Mouse (Mus musculus): ENCODE measurements at regions not wholly inside any gene's neighbourhood (a gene's known extent, or its start where the extent isn't known, plus 50 kb on each side); places are given as distances from the start of the nearest gene placed in this dataset.
A peak's percentile ranks its signal among the peaks of the same experiment; 100 is the strongest.

DNA sequence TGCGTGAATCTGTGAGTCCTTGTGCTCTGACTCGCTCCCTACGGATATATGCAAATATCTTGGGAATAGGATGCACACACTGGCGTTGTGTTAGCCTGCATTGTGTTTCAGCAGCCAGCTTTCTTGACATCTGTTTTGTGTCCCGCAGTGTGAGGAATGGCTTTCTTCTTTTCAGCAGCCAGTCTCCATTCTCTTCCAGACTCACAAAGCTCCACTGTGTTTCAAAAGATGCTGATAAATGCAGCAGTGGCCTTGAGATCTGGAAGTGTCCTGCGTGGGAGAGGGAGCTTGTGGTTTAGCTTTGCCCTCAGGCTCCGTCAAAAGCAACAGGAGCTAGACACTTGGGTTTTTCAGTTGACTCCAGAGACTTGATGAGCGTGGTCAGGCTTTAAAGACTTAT is 188.9 kb upstream of the Fat4 start:
- no peak for DNase-seq (ENCODE audit: low spot score in 2 of 2)

DNA sequence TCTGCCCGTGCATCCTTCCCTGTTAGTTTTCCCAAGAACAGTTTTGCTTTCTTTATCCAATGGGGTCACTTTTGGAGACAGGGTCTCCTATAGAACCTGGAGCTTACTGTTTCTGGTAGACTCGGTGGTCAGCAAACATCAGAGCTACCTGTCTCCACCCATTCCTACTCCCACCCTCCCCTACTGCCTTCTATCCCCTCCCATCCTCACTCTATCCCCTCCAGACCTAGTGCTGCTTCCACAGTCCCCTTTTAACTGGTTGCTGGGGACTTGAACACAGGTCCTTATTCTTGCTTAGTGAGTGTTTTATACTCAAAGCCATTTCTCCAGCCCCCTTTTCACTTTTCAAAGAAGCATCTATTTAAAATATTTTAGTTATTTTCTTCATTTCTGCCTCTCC is 189.4 kb upstream of the Fat4 start:
- DNase-seq (ENCODE audit: low spot score in 2 of 2): no peak

DNA sequence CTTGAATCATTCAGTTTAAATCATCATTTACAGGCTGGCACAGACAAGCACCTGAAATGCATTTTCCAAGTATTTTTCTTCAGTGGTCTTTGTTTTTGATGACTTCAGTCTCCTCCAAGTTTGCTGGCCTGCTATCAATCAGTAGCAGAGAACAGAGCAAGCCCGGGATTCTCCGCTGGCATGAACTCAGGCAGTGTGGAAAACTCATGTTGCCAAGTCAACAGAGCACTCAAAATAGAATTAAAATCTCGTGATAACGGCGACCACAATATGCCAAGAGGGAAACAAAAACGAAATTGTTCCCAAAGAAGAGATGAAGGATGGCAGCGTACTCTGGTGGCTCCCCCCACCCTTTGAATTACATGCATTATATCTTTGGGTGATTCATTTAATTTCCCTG is 190.9 kb upstream of the Fat4 start:
- DNase-seq (ENCODE audit: low spot score in 2 of 2): peak in 1 of 2 experiments; percentile 12

DNA sequence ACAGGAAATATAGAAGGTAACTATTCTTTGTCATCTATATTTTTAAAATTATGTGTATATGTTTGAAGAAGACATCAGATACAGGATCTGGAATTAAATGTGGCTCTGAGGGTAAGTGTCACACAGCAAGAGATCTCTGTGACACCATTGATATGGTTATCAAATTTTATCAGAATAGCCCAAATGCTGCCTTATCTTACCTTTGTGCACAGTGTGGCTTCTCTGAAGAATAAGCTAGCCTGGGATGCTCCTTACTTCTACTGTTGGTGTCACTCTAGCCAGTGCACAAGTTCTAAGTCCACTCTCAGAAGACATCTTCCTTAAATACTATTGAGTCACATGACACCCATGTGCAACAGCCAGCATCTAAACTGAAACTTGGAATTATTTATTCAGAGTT is 194.0 kb upstream of the Fat4 start:
- DNase-seq (ENCODE audit: low spot score in 2 of 2): no peak

DNA sequence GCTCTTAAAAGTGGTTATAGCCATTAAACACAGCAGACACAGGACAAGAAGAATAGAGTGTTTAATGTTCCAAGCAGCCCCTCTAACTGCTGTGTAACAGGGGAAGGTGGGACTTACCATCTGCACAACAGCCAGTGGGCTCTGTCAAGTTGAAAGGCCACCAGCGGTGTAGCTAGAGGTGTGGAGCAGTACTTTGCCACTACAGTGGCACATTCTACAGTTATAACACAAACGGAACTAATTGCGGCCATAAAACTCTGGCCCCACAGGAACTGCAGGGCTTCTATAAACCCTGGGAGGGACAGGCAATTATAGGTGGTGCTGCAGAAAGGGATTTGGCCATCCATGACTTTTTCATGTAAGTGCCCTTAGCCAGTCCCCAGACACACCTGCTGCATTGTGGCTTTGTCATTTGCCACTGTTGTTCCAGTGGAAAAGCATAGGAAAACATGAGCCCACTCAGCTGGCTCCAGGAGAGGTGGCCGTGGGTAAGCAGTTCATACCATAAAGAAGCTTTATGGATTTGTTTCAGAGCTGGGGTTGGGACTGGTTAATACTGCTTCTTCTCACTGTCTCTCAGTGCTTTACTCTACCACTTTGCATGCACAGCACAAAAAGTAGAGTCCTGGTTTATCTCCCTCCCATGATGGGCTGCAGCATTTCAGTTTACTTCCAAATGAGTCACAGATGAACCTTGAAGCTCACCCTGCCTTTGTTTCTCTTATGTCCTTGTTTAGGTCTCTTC is 199.8 kb upstream of the Ankrd50 start:
- DNase-seq (ENCODE audit: low spot score in 2 of 2): no peak

DNA sequence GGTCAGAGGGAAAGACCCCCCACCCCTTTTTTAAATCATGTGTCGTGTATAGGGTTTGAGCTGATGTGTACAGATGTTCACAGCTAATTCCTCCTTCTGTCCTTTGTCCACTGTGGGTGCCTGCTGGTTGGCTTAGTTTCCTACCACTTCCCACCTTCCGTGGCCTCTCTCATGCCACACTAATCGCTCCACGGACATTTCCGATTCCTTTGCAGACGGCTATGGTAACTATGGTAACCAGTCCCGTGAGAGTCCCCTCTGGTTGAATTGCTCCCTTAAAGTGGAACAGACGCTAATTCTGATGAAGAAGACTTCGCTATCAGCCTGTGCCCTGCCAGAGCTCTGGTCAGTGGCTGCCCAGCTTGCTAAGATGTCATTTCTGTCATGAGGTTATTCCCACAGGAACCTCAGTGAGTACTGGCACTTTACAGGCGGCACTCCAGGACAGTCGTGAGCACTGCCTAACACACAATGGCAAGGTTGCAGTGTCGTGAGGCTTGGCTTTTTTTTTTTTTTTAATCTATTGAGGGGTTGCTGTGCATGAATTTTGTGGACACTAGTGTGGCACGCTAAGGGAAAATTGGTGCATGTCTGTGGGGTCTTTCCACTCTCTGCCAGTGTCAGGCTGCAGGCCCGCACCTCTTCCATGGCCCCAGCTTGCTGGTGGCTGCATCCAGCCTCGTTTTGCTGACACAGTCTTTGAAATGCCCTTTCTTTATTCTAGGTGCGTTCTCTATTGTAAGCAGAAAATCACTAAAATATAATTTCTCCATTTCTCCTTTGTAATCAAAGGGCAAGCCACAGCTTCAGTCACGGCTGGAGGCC is 179.2 kb upstream of the Ankrd50 start:
- no peak for DNase-seq (ENCODE audit: low spot score in 2 of 2)

DNA sequence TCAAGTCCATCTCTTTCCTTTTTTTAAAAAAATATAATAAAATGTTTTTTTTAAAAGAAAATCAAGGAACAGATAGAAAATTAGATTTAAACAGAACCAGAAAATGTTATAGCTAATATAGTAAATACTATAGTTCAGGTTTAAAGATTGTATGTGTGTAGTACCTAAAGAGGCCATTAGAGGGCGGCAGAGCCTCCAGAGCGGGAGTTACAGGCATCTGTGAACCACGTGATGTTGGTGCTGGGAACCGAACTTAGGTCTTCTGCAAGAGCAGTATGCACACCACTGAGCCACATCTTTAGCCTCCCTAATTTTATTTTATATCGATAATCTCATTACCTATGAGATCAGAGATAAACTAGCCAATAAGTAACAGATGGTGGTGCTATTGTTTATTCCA is 178.4 kb upstream of the Ankrd50 start:
- no peak for DNase-seq (ENCODE audit: low spot score in 2 of 2)

DNA sequence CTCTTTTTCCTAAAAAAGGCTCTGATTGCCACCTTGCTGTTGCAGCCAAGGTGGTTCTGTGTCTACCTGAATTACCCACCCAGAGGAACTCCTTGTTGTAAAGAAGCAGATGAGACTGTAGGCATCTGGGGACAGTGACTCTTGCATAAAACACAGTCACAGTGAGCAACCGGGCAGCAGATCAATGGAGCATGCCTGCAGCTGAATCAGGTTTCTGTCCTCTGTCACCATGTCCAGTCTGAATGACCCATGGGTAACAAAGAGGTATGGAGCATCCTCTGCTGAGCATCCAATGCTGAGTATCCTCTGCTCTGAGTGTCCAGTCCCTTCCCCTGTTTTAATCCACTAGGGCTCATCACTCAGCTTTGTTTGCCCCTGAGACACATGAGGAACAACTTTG is 172.1 kb upstream of the Ankrd50 start:
- no peak for DNase-seq (ENCODE audit: low spot score in 2 of 2)

DNA sequence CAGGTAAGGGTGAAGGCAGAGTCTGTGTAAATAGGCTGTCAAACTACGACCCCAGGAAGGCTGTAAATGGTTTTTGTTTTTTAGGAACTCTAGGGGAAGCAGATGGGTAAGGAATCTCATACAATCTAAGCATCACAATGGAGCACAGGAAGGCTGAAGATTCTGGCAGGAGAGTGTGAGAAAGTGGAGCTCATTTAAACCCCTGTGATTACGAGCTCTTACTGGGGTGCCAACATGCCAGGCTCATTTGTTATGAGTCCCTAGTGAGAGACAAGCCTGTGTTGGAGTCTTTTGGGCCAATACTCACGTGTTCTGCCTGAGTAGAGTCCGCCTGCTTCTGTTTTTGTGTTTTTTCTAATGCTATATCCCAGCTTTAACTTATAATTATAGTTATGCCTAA is 169.3 kb upstream of the Ankrd50 start:
- no peak for DNase-seq (ENCODE audit: low spot score in 2 of 2)

DNA sequence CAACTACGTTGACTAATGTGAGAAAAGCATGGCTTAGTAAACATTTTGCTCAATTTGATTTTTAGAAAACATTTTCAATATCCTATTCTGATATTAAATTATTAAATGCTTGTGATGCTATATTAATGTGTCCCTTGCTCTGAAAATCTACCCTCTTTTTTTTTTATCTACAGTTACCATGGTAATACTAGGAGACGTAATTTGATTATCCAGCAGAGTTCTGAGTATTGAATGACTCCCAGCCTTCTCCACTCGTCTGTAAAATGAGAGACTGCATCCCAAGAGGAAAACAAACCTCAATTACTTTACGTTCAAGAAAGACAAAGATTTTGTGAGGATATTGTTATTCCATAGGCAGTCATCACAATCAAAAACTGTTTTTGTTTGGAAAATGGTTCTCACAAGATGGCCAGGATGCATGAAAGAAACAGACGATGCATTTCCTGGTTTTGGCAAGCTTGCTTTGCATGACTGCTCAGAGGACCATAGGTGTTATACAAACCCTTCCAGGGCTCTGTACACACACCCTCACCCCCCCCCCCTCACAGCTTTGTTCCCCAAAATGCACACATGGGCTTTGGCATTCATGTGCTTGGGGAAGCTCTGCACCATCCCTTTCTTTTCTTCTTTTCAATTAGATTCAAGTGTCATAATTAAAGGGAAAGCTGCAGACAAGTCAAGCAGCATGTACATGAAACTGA is 168.5 kb upstream of the Ankrd50 start:
- no peak for DNase-seq (ENCODE audit: low spot score in 2 of 2)

DNA sequence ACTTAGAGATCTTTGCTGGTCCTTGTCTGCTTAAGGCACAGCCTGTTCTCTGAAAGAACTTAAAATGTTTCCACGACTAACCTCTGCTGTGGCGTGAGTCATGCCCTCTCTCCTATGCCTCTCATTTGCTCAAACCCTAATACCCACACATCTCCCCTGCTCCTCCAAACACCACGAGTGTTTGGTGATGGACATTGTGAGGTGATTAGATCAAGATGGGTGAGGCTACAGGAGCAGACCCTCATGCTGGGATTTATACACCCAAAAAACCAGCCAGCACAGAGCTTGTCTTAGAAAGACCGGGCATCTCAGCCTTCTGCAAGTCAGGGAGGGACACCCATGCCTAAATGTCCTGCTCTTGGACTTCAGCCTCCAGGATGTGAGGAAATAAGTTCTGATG is 165.5 kb upstream of the Ankrd50 start:
- DNase-seq (ENCODE audit: low spot score in 2 of 2): no peak

DNA sequence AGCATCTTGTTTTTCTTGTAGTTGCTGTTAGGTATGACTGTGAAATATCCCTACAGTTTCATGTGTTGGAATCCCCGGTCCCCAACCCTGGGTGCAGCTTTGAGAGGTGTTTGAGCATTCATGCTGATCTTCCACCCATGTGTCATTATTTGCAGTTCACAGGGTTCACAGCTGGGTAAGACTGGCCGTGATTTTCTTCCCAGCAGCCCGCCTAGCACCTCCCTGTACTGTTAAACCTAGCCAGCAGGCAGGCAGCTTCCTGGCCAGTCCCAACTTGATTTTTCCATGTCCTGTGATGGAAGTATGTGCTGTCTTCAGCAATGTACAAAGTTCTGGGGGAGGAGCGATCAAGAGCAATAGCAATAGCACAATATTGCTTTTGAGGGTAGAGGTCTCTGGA is 164.0 kb upstream of the Ankrd50 start:
- no peak for DNase-seq (ENCODE audit: low spot score in 2 of 2)

DNA sequence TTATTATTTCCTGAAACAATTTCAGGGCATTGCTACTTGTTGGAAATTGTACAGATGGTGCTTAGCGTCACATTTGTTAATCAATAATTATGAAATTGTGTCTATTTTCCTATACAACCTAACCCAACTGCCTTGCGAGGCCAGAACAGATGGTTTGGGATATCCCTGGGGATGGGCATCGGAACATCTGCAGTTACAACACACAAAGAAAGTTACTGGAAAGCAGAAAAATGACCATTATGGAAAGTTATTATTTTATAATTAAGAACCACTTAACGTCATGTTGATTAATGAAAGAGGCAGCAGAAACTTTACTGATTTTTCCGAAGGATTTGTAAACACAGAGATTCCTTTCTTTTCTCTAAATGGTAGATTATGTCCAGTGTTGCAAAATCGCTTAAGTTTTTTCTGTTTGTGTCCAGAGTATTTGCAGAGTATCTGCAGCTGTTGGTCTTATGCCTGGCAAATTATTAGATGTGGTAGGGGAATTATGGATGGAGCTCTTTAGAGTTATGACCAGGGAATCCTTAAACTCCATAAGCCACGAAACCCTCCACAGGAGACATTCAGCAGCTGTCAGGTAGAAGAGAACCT is 163.2 kb upstream of the Ankrd50 start:
- no peak for DNase-seq (ENCODE audit: low spot score in 2 of 2)

DNA sequence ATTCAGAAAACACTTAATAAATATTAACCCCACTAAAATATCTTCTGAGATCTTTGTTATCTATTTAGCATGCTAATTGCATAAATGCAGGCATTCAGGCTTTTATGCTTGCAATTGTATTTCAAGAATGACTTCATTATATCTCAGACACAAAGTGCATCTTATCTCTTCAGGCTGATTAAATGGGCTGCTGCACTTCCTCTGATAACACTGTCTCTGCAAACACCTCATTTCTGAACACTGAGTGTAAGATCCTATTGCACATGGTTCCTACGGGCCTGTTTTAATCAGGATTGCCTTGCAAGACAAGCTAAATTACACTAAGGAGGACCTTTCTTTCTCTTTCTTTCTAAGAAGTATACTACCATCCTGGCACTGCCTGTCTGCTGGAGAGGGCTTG is 157.1 kb upstream of the Ankrd50 start:
- no peak for DNase-seq (ENCODE audit: low spot score in 2 of 2)

DNA sequence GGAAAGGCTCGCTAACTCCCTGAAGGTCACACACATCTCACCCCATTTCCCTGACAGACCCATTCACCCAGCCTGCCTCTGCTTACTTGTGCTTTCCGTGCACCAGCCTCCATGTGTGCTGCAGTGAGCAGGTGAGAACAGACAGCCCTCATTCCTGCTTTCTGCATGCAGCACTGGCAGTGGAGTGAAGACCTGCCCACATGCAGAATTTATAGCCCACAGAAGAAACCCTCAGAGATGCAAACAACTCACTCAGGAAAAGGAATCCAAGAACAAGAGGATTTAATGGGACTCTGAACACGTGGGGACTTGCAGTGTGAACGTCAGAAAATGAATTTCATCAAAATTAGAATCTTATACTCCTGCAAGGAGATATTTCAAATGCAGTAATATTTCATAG is 152.2 kb upstream of the Ankrd50 start:
- no peak for DNase-seq (ENCODE audit: low spot score in 2 of 2)

DNA sequence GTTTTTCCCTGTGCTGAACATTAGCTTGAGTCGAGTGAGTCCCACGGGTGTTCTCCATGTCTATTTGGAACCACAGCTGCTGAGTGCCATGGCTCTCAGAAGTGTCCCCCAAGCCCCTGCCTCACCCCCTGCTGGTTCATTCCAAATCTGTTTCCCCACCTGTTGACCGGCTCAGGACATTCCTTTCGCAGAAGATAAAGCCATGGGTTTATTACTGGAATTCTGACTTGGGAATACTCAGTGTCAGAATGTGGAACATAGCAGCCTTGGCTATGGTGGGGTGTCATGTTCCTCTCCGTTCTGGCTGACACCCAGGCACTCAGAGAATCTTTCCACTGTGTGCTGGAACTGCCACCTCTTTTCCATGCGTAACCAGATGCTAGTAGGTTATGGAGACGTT is 148.7 kb upstream of the Ankrd50 start:
- no peak for DNase-seq (ENCODE audit: low spot score in 2 of 2)

DNA sequence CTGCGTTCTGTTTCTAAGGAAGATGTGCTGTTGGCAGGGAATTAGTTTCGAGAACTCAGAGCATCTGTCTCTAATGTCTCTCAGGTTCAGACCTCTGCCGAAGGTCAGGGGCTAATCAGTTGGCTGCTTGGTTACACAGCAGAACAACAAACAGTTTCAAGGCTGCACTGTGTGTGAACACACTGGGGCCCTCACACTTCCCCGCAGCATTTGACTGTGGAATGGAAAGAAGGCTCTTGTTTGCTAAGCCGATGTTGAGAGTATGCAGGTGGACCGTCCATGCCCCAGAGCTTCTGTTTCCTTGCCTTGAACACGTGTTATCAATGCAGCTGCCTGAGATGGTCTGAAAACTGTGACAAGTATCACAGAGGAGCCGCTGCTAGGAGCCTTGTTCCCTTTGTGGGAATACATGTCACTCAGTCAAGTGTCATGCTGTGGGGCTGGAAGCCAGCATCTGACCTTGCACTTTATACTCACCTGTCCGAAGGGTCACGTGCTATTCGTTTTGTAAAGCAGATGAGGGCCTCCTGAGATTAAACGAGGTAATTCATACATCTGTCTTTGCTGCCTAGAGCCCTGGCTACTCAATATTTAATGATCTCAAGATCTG is 141.0 kb upstream of the Ankrd50 start:
- no peak for DNase-seq (ENCODE audit: low spot score in 2 of 2)

DNA sequence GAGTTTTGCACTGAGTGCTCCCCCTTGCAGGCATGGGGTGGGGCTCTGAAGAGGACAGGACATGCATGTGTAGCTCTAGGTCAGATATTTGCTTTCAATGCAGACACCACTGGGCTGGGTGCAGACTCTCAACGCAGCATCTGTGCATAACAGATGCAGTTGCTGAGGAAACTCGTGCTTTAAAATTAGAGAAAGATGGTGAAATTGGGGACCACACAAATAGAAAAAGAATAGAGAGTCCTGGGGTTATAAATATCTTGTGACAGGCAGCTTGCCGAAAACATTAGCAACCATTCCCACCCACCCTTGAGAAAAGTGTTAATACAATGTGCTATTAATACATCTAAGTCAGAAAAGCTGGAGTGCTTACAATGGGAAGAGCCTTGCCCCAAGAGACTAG is 133.3 kb upstream of the Ankrd50 start:
- peak in 1 of 2 experiments; percentile 13 for DNase-seq (ENCODE audit: low spot score in 2 of 2)

DNA sequence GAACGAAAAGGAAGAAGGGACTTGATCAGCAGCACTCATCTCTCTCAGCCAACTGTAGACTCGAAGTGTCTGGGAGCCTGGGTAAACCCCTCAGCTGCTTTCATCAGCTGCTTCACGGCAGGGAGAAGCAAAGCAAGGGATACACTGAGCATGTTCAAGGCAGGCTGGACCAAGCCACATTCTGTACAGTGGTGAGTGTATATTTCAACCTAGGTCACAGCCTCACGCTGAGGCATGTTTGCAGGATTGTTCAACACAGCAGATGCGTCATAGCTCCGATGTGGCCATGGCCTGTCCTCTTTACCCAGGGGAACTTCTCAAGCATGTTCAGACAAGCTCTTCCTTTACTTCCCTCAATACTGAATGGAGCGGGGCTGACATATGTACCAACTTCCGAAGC is 132.6 kb upstream of the Ankrd50 start:
- no peak for DNase-seq (ENCODE audit: low spot score in 2 of 2)

DNA sequence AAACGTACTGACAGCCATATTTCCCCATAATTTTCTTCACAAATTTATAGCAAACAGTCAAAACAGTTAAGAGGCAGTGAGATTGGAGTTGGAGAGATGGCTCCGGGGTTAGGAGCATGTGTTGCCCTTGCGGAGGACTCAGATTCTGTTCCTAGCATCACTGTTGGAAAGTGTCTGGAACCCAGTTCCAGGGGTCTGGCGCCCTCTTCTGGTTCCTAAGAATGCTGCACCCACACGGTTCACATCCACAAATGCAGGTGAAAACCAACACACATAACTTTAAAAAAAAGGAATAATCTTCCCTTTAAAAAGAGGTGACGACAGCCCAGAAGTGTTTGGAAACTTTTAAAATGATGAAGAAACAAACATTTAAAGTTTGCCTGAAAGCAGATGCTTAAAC is 129.1 kb upstream of the Ankrd50 start:
- no peak for DNase-seq (ENCODE audit: low spot score in 2 of 2)

DNA sequence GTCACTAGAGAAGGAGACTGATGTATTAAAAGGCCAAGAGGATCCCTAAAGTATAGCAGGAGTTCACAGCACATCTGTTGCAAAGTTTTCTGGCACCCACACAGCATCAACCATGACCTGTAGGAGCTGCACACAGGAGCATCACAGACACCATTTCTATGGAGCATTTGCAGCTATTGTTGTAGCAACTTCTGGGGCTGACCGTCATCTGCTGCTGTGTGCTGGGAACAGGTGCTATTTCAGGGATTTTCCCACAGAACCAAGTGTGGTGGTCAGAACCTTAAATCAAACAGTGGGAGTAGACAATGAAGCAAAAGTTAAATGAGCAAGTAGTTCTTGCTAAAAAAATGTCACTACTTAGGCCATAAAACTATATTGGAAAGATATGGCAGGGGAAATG is 106.9 kb upstream of the Ankrd50 start:
- no peak for DNase-seq (ENCODE audit: low spot score in 2 of 2)

Data from layer of hippocampus, postnatal 14 days (tissue).